Mouse (Mus musculus) erythroblast, embryonic 14.5 days (primary cell): ENCODE measurements at regions not wholly inside any gene's neighbourhood (a gene's known extent, or its start where the extent isn't known, plus 50 kb on each side); places are given as distances from the start of the nearest gene placed in this dataset.

Experiments
- GATA1 ChIP-seq: IDR thresholded peaks from 2 replicates; pipeline ENCODE4 v1.6.1; 2012; ENCODE audit warnings: low read length, inconsistent platforms, mixed read lengths
- TAL1 ChIP-seq: IDR thresholded peaks from 3 replicates; pipeline ENCODE4 v1.6.1; 2012; ENCODE audit warnings: low read length, inconsistent platforms, mixed read lengths

GRCm38 (mm10) chr3:41412698-41413097, 142.8 kb upstream of the Jade1 start:
- no peak for TF ChIP-seq GATA1
- TF ChIP-seq TAL1, result no peak
